Mouse (Mus musculus) limb, embryonic 12.5 days (tissue): ENCODE results near the gene Rgp1. TPM values are rescaled to one million over a fixed set of nuclear protein-coding genes. Genes with fewer than 3 reads are reported as not detected.

ENCODE experiments used
- ATAC-seq: fragments of 200-750 bp; cut with Nextera tagmentation; 2 replicates; pipeline ENCODE4 v1.8.0; 2017; ENCODE audit warnings: low read depth, moderate TSS enrichment; ENCODE audit not compliant: insufficient number of reproducible peaks, insufficient read depth, low FRiP score, low TSS enrichment
- H3K27ac ChIP-seq: fragments of 300-500 bp; sonication (generic); 2 replicates; pipeline ENCODE4 v1.5.1; 2016; ENCODE audit warnings: mild to moderate bottlenecking, moderate library complexity
- H3K27me3 ChIP-seq: fragments of 300-500 bp; sonication (generic); 2 replicates; pipeline ENCODE4 v1.6.1; 2016; ENCODE audit warnings: mild to moderate bottlenecking, moderate library complexity
- H3K36me3 ChIP-seq: fragments of 300-500 bp; sonication (generic); 2 replicates; pipeline ENCODE4 v1.6.1; 2016; ENCODE audit warnings: mild to moderate bottlenecking, moderate library complexity
- H3K4me1 ChIP-seq: fragments of 300-500 bp; sonication (generic); replicated peaks from 2 replicates; pipeline ENCODE4 v1.6.1; 2016
- H3K4me2 ChIP-seq: fragments of 300-500 bp; sonication (generic); 2 replicates; pipeline ENCODE4 v1.6.1; 2016; ENCODE audit warnings: mild to moderate bottlenecking, moderate library complexity
- H3K4me3 ChIP-seq: fragments of 300-500 bp; sonication (generic); replicated peaks from 2 replicates; pipeline ENCODE4 v1.5.1; 2016; ENCODE audit warnings: mild to moderate bottlenecking
- H3K9ac ChIP-seq: fragments of 300-500 bp; sonication (generic); replicated peaks from 2 replicates; pipeline ENCODE4 v1.6.1; 2016; ENCODE audit warnings: mild to moderate bottlenecking, moderate library complexity
- H3K9me3 ChIP-seq: fragments of 300-500 bp; sonication (generic); 2 replicates; pipeline ENCODE4 v1.6.1; 2016; ENCODE audit warnings: mild to moderate bottlenecking, moderate library complexity
- WGBS: fragments of 180-500 bp; shearing (Covaris S2); methylation state at CpG from one replicate; pipeline ENCODE4 v1.1.7; 2016; 5-methylcytosine and 5-hydroxymethylcytosine counted together
- polyA plus RNA-seq: library from polyadenylated mRNA; unstranded; fragments of >200 nt; fragmentation: Nextera tagmentation; extraction: Ambion mirVana; gene quantifications from 2 replicates; pipeline ENCODE4 v1.2.1, GENCODE M21; 2016

Gene Rgp1
- polyA plus RNA-seq, 1 experiment from 2014 or later = 36.6 TPM

DNA sequence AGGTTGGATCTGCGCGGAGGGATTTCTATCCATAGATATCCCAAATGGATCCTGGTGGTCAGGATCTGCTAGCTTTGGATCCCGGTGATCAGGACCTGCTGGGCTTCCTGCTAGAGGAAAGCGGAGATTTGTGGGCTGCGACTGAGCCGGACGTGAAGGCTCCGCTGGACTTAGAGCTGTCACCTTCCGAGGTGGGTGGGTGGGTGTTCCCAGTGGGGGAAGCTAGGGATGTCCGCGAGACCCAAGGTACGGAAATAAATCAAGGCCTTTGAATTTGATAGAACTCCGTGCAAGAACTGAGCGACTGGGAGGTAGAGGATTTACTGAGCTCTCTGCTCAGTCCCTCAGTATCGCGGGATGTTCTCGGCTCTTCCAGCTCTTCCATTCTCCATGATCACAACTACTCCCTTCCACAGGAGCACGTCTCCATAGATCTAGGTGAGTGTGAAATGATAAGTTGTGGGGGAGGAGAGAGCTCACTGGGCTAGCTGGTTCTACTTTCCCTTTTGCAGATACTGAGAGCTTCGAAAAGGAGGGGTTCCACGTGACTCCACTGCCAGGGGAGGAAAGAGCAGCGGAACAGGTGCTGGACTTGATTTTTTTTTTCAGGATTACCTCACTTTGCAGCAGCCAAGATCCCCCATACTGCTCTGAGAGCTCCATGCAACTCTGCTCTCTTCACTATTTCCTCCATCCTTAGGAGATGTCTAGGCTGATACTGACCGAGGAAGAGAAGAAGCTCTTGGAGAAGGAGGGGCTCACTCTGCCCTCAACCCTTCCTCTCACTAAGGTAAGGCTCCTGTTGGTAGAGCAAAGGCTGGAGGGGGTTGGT lies 15.5 kb upstream of the Rgp1 start:
- ATAC-seq = no peak
- Histone ChIP-seq H3K4me3 (peak overlapping the region; percentile 92), H3K9me3 (no peaks in the 10 kb centered on the region), H3K4me2 (peak overlapping the region; percentile 86), H3K36me3 (peaks cover 37% of the 10 kb centered on the region), H3K27ac (peak overlapping the region; percentile 98), H3K4me1 (peaks cover 42% of the 10 kb centered on the region), H3K9ac (peak overlapping the region; percentile 92), H3K27me3 (no peaks in the 10 kb centered on the region)
- WGBS = 6% methylated on average over 22 of the region's 22 CpGs

DNA sequence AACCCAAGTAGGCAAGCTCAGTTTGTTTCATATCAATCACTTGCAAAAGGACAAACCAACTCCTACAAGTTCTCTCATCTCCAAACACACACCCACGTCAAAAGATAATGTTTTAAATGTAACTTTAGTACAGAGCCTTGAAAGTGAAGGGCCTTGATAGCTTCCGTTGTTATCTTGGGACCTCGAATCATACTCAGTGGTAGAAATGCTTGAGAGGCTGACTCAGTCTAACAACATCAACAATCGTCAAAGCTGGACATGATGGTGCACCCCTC lies 15.0 kb upstream of the Rgp1 start:
- H3K27ac ChIP-seq = no peak overlapping the region

DNA sequence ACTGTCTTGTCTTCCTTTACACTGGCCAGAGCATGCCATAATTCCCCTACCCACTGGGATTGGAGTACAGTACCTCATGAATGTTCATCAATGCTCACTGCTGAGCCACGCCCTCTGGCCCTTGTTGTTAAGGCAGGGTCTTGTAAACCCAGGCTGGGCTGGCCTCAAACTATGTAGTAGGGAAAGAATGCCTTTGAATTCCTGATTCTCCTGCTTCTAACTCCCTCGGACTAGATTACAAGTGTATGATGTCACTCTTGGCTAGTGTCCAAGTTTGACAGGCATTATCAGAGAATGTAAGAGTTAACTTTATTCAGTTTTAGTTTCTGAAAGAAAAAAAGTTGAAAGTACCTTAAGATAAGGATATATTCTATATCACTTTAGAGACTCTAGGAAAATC lies 14.3 kb upstream of the Rgp1 start:
- Histone ChIP-seq H3K4me3 (no peak overlapping the region), H3K27ac (no peak overlapping the region), H3K4me1 (peaks cover 30% of the 10 kb centered on the region), H3K9ac (no peak overlapping the region), H3K4me2 (no peak overlapping the region), H3K27me3 (no peaks in the 10 kb centered on the region), H3K36me3 (peaks cover 49% of the 10 kb centered on the region), H3K9me3 (no peaks in the 10 kb centered on the region)
- WGBS = 73% methylated on average over 2 of the region's 2 CpGs
- no peak for ATAC-seq

More for the DNA sequence above, 15.0 kb upstream of the Rgp1 start:
- H3K9me3 ChIP-seq = no peaks in the 10 kb centered on the region
- H3K36me3 ChIP-seq = peaks cover 42% of the 10 kb centered on the region
- peak overlapping the region; percentile 92; the same call in 1 of the 2 replicates for H3K9ac ChIP-seq
- peaks cover 37% of the 10 kb centered on the region for H3K4me1 ChIP-seq
- H3K27me3 ChIP-seq = no peaks in the 10 kb centered on the region
- H3K4me3 ChIP-seq = peak overlapping the region; percentile 92
- ATAC-seq = no peak
- WGBS = 86% methylated on average over 4 of the region's 4 CpGs
- peak overlapping the region; percentile 86 for H3K4me2 ChIP-seq

DNA sequence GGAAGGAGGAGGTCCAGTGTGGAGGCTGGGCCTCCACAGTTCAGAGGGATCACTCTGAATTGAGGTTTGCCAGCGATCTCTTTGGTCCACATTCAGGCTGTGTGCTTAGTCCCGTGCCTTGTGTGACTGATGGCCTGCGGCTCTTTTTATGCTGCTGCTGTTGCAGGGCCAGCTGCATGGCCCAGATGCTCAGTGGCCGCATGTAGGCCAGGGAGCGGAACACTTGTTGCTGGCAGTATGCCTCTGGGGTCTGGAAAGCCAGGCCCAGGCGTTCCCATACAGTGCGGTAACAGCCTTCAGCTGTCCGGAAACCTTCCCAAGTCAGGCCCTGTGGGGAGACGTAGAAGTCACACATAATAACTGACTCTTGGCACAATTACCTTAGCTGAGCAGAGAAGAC lies 11.4 kb upstream of the Rgp1 start:
- no peak for ATAC-seq
- Histone ChIP-seq H3K27ac (no peak overlapping the region), H3K4me2 (no peak overlapping the region), H3K36me3 (peaks cover 78% of the 10 kb centered on the region), H3K9ac (no peak overlapping the region), H3K4me1 (peaks cover 8% of the 10 kb centered on the region), H3K9me3 (no peaks in the 10 kb centered on the region), H3K27me3 (no peaks in the 10 kb centered on the region), H3K4me3 (no peak overlapping the region)
- 96% methylated on average over 9 of the region's 9 CpGs for WGBS

DNA sequence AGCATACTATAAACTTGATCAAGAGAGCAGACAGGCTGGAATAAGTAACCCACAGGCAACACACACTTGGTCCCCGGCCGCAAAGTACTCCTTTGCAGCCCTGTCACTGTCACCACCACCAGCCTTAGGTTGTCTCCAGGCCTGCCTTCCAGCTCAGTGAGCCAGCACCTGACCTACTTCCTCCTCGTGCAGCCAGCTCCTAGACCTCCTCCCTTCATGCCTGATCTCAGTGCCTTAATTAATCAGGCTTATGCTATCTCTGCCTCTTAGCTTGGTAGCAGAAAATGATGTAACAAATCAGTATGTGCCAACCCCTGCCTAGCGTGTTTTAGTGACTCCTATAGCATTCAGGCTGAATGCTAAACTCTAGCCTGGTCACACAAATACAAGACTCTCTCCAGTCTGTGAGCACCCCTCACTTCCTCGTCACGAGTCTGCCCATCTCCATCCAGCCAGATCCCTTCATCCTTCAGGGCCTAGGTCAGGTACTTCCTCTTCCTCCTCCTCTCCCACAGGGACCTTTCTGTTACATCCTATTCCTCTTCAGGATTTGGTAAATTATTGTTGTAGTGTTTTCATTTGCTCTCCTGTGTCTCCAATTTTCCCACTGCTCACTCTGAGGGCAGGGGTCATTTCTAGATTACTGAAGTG lies 7.0 kb upstream of the Rgp1 start:
- Histone ChIP-seq H3K27me3 (no peaks in the 10 kb centered on the region), H3K27ac (no peak overlapping the region), H3K4me2 (no peak overlapping the region), H3K4me1 (peaks cover 12% of the 10 kb centered on the region), H3K9me3 (no peaks in the 10 kb centered on the region), H3K36me3 (peaks cover 80% of the 10 kb centered on the region), H3K9ac (no peak overlapping the region), H3K4me3 (no peak overlapping the region)
- ATAC-seq = no peak
- 87% methylated on average over 6 of the region's 6 CpGs for WGBS

DNA sequence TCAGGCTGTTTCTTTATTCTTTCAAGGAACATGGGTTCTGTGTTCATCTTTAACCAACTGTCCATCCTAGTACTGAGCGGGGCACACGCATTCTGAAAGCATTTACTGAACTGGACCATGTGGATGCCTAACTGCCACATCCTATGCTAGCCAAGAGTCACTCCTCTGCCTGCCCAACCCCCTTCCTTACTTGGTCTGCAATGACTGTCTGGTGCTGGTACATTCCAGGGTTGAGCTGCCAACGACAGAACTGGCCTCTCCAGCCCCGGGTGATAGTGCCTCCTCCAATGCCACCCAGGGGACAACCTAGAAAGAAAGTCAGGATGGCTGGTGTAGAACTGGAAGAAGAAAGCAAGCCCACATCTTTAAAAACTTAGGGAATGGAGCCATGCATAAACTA lies 5.0 kb upstream of the Rgp1 start:
- Histone ChIP-seq H3K4me2 (no peak overlapping the region), H3K9ac (no peak overlapping the region), H3K4me1 (peaks cover 27% of the 10 kb centered on the region), H3K27me3 (no peaks in the 10 kb centered on the region), H3K36me3 (peaks cover 60% of the 10 kb centered on the region), H3K4me3 (no peak overlapping the region), H3K9me3 (no peaks in the 10 kb centered on the region), H3K27ac (no peak overlapping the region)
- 86% methylated on average over 4 of the region's 4 CpGs for WGBS
- no peak for ATAC-seq

DNA sequence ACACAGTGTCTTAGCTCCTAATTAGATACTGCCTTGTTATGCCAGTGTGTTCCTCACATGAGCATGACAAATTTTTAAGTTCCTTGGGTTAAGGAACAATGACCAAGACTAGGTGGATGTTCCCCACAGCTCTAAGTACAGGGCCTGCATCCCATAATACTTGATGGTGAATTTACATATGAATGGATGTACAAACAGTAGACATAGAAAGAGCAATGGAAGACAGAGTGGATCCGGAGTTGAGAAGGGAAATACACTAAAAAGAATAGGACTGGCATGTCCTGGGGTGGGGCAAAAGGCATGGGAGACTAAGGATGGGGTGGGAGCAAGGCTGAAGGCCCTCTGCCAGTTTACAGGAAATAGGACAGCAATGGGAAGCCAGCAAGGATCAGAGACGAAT lies 3.2 kb upstream of the Rgp1 start:
- no peak overlapping the region for H3K4me2 ChIP-seq
- no peaks in the 10 kb centered on the region for H3K27me3 ChIP-seq
- no peak overlapping the region for H3K27ac ChIP-seq
- no peaks in the 10 kb centered on the region for H3K9me3 ChIP-seq
- peaks cover 46% of the 10 kb centered on the region for H3K36me3 ChIP-seq
- H3K4me3 ChIP-seq = no peak overlapping the region
- peaks cover 36% of the 10 kb centered on the region for H3K4me1 ChIP-seq
- 88% methylated on average over 2 of the region's 2 CpGs for WGBS
- no peak for ATAC-seq
- H3K9ac ChIP-seq = no peak overlapping the region

DNA sequence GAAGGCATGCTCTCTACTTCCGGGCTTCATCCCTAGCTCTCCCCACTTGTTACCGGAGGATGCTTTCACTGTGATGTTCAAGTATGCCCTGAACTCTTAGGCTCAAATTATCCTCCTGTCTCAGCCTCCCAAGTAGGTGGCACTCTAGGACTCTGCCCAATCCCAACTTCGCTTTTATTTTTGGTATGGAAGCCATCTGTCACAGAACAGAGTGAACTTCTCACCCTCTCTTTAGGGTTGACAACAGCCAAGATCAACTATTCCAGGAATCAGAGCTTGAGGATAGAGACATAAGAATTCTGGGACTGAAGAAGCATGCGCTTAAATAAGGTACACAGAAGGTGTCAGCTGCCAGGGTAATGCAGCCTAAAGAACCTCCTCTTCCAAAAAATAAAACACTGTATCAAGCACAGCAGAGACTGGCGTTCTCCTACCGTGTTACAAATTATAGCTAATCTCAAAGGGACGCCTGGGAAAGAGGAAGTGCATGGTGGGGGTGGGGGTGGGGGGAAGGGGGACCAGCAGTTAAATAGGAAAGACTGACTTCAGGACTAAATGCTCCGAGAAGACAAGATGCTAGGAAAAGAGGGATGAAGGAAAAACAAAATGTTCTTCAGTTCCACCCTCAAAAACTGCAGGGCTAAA lies 1.2 kb upstream of the Rgp1 start:
- Histone ChIP-seq H3K4me3 (peak overlapping the region; percentile 69), H3K9me3 (no peaks in the 10 kb centered on the region), H3K36me3 (peaks cover 46% of the 10 kb centered on the region), H3K27ac (no peak overlapping the region), H3K9ac (peak overlapping the region; percentile 79), H3K4me2 (peak overlapping the region; percentile 95), H3K27me3 (no peaks in the 10 kb centered on the region), H3K4me1 (peaks cover 36% of the 10 kb centered on the region)
- WGBS = 44% methylated on average over 8 of the region's 8 CpGs
- no peak for ATAC-seq

DNA sequence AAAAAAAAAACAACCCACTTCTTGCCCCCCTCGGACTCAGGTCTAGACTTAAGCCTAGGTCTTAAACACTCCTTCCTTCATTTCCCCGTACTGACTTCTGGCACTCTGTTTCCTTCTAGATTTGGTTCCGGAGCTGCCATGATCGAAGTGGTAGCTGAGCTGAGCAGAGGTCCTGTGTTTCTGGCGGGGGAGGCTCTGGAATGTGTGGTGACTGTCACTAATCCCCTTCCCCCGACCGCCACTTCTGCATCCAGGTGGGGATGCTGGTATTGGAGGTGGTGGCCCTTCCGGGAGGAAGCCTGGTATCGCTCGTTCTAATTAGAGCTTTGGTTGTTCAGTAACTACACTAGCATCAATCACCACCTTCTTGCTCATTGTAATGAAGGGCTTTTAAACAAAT lies 741 bp downstream of the Rgp1 start:
- Histone ChIP-seq H3K36me3 (peaks cover 46% of the 10 kb centered on the region), H3K4me2 (peak overlapping the region; percentile 95), H3K4me3 (peak overlapping the region; percentile 69), H3K9me3 (no peaks in the 10 kb centered on the region), H3K27ac (peak overlapping the region; percentile 90; the same call in 1 of the 2 replicates), H3K27me3 (no peaks in the 10 kb centered on the region), H3K9ac (peak overlapping the region; percentile 79), H3K4me1 (peaks cover 36% of the 10 kb centered on the region)
- ATAC-seq = no peak
- WGBS = 2% methylated on average over 10 of the region's 10 CpGs

DNA sequence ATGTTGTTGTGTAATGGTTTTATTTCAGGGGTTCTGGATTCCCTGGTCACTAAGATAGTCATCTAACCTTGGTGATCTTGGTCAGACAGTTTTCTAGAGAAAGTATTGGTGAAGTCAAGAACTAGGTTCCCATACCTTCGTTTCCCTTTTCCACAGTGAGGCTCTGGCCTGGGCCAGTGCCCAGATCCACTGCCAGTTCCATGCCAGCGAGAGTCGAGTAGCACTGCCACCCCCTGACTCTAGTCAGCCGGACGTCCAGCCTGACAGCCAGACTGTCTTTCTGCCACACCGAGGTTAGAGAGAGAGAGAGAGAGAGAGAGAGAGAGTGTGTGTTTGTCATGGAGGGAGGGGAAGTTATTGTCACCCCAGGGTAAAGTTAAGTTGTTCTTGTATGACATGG lies 1.2 kb downstream of the Rgp1 start:
- Histone ChIP-seq H3K9me3 (no peaks in the 10 kb centered on the region), H3K9ac (peak overlapping the region; percentile 79), H3K4me3 (peak overlapping the region; percentile 69), H3K36me3 (peaks cover 48% of the 10 kb centered on the region), H3K27ac (no peak overlapping the region), H3K4me2 (peak overlapping the region; percentile 95), H3K4me1 (peaks cover 36% of the 10 kb centered on the region), H3K27me3 (no peaks in the 10 kb centered on the region)
- no peak for ATAC-seq
- WGBS = 89% methylated on average over 6 of the region's 6 CpGs

DNA sequence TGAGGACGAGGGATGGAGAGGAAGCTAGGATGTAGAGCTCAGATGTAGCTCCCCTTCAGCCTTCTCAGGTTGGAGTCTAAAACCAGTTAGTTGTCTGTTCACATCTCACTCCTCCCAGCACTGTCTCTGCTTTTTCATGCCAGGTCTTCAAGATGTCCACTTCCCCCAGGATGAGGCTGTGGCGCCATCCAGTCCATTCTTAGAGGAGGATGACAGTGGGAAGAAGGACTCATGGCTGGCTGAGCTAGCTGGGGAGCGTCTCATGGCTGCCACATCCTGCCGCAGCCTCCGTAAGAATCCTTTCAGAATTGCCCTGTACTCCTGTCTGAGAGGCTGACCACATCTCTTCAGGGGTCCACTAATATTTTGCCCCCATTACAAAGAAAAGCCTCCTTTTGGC lies 2.2 kb downstream of the Rgp1 start:
- no peak for ATAC-seq
- WGBS = 88% methylated on average over 5 of the region's 5 CpGs
- no peak overlapping the region for H3K4me3 ChIP-seq
- peaks cover 49% of the 10 kb centered on the region for H3K36me3 ChIP-seq
- H3K9me3 ChIP-seq = no peaks in the 10 kb centered on the region
- peaks cover 31% of the 10 kb centered on the region for H3K4me1 ChIP-seq
- H3K27ac ChIP-seq = no peak overlapping the region
- H3K27me3 ChIP-seq = no peaks in the 10 kb centered on the region
- H3K9ac ChIP-seq = no peak overlapping the region
- no peak overlapping the region for H3K4me2 ChIP-seq
